Mouse (Mus musculus): Measurements from ENCODE around the gene Dclk3.

Gene Dclk3

DNA sequence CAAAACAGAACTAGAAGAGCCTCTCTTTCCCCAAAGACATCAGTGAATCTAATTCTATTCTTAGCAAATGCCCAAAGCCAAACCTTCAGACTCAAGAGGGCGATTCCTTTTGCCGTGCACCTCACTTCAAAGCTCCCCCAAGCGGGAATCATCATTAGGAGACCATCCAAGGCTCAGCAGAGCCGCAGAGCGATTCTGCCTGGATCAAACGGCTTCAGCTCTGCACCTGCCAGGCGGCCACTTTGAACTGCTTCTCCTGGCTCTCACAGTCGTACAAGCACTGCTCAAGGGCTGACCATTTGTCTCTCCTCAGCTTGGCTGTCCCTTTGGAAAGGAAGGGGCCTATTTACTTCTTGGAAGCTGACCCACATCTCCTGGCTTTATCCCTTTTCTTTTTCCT lies 51.7 kb downstream of the Dclk3 start:
- DNase-seq (ENCODE audit: low read depth): no peak

DNA sequence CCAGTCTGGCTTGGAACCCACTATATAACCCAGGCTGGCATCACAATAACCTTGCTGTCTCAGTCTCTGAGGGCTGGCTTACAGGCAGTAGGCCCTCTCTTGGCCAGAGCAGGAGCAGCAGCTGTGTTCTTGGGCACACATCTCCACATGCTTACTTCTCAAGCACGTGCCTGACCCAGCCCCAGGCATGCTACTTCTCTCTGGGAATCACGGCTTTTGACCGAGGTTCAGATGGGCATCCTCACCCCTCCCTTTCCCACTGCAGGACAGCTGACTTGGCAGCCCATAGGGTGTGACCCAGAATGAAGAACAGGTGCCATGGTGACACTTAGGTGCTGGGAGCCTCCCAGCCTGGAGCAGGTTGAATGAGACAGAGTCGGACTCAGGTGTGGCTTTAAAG lies 52.4 kb downstream of the Dclk3 start:
- no peak for DNase-seq (ENCODE audit: low read depth)

DNA sequence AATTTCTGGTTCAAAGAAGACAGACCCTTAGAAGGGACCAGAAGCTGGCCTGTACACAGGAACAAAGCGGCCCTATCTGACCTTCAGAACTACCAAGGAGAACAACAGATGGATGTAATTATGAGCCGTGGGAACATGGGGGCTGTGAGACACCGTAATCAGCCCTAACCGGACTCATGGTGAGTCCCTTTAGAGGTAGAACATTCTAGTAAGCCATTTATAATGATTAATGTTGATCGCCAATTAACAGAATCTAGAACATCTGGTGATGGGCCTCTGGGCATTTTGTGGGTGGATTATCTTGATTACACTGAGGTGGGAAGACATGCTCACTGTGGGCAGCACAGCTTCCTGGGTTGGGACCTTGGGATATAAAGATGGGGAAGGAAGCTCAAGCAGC lies 54.6 kb downstream of the Dclk3 start:
- no peak for DNase-seq (ENCODE audit: low read depth)

DNA sequence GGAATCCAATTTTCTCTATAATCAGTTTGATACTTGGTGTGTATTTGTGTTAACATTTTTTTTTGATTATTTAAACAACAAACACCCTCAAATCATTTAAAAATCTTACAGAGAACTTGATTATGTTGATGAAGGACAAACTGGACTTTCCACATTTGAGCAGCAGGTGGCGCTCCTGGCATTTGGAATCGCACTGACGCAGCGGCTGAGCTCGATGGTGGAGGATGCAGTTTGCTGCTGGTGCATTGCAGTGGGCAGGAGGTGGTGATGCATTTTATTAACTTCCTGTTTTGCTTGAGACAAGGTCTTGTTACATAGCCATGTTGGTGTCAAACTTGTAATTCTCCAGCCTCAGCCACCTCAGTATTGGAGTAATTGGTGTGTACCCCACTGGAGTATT lies 56.7 kb downstream of the Dclk3 start:
- DNase-seq (ENCODE audit: low read depth): peak; percentile 68

DNA sequence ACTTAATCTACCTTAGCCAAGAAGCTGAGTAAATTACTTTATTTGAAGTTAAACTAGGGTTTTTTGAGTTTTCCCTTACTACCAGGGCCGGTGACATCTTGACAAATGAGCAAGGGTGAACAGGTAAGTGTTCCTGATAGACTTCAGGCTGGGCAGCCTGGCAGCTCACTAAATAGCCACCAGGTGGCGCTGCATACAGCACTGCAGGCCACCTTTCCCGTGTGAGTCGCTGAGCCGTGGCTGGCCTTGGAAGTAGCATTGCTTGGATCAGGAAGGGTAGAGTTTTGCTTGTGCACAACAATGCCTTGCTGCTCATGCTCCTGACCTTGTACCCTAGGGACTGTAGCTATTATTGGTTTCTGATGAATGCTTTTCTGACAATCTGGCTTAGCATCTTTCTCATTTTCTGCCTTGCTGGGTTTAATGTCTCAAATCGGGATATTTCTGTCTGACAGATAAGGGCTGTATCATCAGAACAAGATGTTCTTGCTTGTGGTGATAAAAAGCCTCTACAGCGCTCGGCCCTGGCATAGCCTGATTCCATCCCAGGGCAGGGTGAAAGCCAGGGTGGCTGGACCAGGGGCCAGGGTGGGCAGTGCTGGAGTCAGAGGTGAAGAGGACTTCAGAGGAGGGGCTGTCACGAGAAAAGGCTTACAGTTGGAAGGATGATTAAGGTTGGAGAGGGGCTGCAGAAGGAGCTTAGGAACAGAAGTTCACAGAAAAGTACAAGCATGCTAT lies 58.4 kb downstream of the Dclk3 start:
- peak; percentile 58 for DNase-seq (ENCODE audit: low read depth)

DNA sequence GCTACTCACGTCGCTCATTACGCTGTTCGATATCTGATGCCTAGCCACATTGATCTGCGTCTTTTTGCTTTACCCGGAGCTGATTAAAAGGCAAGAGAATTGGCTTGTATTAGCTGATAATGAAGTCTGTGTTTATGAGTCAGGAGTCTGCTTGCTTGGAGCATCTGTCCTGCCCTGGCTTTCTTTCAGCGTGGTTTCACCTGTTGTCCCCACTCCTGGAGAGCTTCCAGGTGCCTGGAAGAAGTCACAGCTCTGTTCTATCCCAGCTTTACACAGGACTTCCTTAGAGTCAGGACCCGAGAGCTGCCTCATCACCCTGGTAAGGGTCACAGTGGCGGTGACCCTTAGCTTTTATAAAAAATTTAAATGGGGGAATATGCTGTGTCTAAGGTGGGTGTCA lies 61.3 kb downstream of the Dclk3 start:
- DNase-seq (ENCODE audit: low read depth): no peak

DNA sequence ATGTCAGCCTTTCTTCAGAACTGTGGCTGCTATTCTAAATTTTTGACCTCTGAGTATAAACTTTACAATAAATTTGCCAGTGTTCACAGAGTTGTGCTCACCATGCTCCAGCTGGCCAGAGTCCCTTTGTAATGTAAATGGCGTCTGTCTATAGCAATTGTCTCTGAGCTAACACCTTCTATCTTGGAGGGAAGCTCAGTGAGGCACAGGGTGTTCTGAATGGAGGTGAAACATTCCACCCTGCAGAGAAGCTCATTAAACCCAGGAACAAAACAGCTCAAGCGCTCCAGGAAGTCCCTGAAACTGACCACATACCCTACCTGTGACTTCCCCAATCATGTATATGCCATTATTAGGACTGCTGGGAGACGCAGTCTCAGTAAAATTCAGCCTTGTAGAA lies 67.2 kb downstream of the Dclk3 start:
- DNase-seq (ENCODE audit: low read depth): no peak

DNA sequence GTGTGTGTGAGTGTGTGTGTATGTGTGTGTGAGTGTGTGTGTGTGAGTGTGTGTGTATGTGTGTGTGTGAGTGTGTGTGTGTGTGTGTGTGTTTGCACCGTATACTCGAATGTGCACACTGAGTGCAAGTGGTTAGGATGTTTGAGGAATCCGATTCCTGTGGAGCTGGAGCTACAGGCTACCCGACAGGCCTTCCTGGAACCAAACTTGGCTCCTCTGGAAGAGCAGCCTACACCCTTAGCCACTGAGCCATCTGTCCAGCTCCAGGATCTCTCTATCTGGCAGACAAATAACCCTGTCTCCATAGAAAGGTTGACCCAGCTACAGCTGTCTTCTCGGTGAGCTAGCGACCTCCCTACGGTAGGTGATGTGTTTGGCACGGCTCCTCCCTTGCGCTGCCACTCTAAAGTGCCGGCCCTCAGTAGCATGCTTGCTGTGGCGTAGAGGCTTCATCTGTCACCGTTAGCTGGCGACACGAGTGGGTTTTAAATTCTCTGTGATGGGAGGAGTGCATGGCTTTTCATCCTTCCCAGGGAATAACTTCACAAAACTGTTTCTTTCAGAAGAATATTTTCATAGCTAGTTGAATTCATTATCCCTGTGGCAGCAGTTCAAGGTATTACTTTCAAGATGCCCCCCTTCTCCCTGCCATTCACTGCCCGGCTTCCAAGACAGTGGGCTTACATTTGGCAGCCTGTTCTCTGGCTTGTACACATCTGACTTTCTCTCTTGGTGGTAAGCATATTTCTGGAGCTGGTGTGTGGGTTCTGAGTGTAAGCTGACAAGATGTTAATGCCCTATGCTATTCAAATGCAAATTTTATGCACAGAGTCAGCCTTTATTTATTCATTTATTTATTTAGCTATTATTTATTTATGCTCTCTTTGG lies 75.9 kb downstream of the Dclk3 start:
- no peak for DNase-seq (ENCODE audit: low read depth)

DNA sequence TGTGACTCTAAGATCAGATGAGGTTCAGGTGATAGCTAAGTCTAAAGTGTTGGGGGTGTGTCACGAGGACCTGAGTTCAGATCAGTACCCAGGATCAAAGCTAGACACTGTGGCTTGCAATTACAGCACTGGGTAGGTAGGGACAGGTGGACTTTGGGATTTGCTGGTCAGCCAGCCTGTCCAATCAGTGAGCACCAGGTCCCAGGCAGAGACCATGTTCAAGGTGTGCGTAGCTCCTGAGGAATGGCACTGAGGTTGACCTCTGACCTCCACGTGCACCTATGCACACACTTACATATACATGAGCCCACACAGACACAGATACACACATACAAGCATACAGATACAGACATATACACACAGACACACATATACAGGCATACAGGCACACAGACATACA lies 76.7 kb downstream of the Dclk3 start:
- DNase-seq (ENCODE audit: low read depth): no peak

DNA sequence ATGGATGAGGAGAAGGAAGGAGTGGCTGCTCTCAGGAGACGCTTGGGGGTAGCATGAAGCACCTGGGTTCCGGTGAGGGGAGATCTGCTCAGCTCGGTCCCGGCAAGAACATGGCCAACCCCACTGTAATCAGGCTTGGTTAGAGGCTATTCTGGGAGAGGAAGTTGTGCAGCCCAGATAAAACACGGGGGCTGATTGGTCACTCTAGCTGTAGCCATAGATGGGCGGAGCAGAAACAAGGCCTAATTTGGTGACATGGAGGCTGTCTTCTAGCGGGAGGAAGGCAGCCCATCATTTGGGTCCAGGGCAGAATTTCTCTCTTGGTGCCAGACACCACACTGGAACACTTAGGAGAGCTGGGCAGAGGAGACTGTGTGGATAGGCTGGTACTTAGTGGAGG lies 83.3 kb downstream of the Dclk3 start:
- no peak for DNase-seq (ENCODE audit: low read depth)

DNA sequence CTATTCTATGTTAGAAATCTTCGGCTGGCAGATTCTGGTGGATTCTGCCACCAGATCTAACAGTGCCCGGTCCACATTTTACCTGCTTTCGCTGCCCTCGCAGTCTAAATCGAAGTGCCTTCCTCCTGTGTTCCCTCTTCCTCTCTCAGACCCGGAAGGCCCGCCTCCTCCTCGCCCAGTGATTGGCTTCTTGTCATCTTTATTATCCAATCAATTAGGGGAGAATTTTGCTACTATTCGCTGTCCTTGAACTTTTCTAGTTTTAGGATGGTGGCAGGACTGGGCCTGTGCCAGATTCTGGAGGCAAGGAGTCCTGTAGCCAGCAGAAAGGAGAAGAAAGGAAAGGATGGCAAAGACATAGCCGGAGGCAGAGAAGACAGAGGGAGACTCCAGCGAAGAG lies 84.2 kb downstream of the Dclk3 start:
- DNase-seq (ENCODE audit: low read depth): no peak

DNA sequence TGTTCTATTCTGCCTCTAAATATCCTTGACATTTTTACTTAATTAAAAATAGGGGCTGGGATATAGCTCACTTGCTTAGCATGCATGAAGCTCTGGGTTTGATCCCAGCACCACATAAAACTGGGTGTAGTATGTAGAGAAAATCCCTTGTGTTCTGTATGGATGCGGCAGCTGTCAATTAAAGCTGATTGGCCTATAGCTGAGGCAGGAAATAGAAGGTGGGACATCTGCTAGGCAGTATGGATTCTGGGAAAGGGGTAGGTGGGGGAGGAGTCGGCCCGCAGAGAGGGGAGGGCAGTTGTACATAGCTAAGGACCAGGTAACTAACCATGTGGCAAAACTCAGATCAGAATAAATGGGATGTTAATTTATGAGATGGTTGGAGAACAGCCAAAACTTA lies 85.0 kb downstream of the Dclk3 start:
- no peak for DNase-seq (ENCODE audit: low read depth)

DNA sequence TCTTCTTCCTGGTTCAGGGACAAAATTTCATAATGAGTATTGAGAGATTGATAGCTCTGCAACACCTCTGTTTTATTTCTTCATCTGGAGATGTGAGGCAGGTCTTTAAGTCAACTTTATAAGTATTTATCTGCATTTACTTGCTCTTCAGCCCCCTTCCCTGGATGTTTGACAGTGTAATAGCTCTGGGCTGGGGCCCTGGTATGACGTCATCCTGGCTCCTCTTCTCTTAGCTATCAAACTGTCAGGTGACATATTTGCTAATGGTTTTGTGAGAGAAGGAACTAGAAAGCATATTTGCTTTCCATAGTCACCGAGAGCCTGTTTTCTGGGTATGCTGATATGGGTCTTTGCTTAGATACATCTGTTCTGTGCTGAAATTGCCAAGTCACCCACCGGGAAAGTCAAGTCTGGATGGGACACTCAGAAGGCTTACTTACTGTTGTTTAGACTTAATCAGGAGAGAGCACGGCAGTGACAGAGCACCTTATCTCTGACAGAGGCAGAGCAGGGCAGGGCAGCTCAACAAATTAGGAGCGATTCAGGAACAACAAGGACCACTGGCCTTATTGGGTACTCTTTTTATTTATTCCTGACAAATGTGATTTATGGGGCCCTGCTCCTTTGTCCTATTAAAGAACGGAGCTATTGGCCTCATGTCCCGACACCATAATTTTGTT lies 96.0 kb downstream of the Dclk3 start:
- DNase-seq (ENCODE audit: low read depth): no peak

DNA sequence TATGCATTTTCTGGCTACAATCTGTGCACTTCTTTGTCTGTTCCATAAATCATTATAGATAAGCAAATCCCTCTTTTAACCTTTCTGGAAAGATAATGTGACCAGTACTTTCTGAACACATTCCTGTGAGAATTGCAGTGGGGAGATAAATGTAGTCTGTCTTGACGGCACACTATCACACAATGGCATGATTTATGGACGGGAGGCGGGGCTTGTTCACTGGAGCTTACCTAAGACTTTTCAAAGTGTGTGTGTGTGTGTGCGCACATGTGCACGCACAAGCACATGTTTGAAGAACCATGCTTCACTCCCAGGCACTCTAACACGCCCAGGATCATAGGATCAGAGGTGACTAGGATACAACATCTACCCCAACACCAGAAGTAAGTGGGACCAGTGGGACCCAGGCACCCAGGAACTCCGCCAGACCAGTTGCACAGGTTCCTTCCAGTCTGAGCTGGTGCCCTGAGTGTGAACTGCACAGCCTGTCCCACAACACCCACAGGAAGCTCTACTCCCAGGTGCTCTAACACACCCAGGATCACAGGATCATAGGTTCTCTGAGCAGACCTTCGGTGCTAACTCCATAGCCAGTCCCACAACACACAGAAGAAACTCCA lies 96.7 kb downstream of the Dclk3 start:
- DNase-seq (ENCODE audit: low read depth): no peak

Measured in 416B (cell line).